Mouse (Mus musculus): ENCODE measurements around the gene Foxp1.

- TF ChIP-seq CTCF (IDR thresholded peaks at IDR 0.05; ENCODE audit: low read depth) (no peak), EP300 (IDR thresholded peaks at IDR 0.05; ENCODE audit: low read depth) (0 out of 2 replicates have a peak, but pooled peaks have one; percentile 21)
Observed at GRCm38 (mm10) chr6:99188366-99189216, 333.9 kb downstream of the Foxp1 start.
